Mouse (Mus musculus): ENCODE results near the gene Slc9b2. TPM values are rescaled to one million over a fixed set of nuclear protein-coding genes. Genes with fewer than 3 reads are reported as not detected.

Slc9b2 gene
- polyA plus RNA-seq, 1 experiment from 2014 or later: 0.57 TPM

- no peak for DNase-seq (ENCODE audit: low spot score)
These were observed 5.5 kb downstream of the Slc9b2 start for GRCm38 (mm10) chr3:135312916-135313491.

GRCm38 (mm10) chr3:135313727-135314126 is 6.2 kb downstream of the Slc9b2 start:
- DNase-seq (ENCODE audit: low spot score): no peak

- DNase-seq (ENCODE audit: low spot score): no peak
These were observed 7.3 kb downstream of the Slc9b2 start for GRCm38 (mm10) chr3:135314811-135315210.

GRCm38 (mm10) chr3:135315720-135316425 is 8.4 kb downstream of the Slc9b2 start:
- DNase-seq (ENCODE audit: low spot score): no peak

- no peak for DNase-seq (ENCODE audit: low spot score)
These were observed 10.8 kb downstream of the Slc9b2 start for GRCm38 (mm10) chr3:135318331-135318730.

GRCm38 (mm10) chr3:135324354-135324753 is 16.9 kb downstream of the Slc9b2 start:
- no peak for DNase-seq (ENCODE audit: low spot score)

- no peak for DNase-seq (ENCODE audit: low spot score)
These were observed 19.7 kb downstream of the Slc9b2 start for GRCm38 (mm10) chr3:135327176-135327575.

GRCm38 (mm10) chr3:135327601-135328000 is 20.1 kb downstream of the Slc9b2 start:
- peak; percentile 40 for DNase-seq (ENCODE audit: low spot score)

GRCm38 (mm10) chr3:135328560-135328959 is 21.1 kb downstream of the Slc9b2 start:
- DNase-seq (ENCODE audit: low spot score): peak; percentile 80

GRCm38 (mm10) chr3:135332691-135333090 is 25.2 kb downstream of the Slc9b2 start:
- no peak for DNase-seq (ENCODE audit: low spot score)

- DNase-seq (ENCODE audit: low spot score): no peak
These were observed 26.3 kb downstream of the Slc9b2 start for GRCm38 (mm10) chr3:135333763-135334162.

GRCm38 (mm10) chr3:135347739-135348264 is 40.3 kb downstream of the Slc9b2 start, which contains the start of gene Slc9b1:
Gene Slc9b1 (plus strand): TSS chr3:135348029.
- DNase-seq (ENCODE audit: low spot score): no peak

GRCm38 (mm10) chr3:135349022-135349421 is 41.5 kb downstream of the Slc9b2 start:
- no peak for DNase-seq (ENCODE audit: low spot score)

- no peak for DNase-seq (ENCODE audit: low spot score)
These were observed 44.4 kb downstream of the Slc9b2 start for GRCm38 (mm10) chr3:135351857-135352256.

- DNase-seq (ENCODE audit: low spot score): no peak
These were observed 49.9 kb downstream of the Slc9b2 start for GRCm38 (mm10) chr3:135357394-135357793.

GRCm38 (mm10) chr3:135375836-135376235 is 68.3 kb downstream of the Slc9b2 start:
- DNase-seq (ENCODE audit: low spot score): no peak

GRCm38 (mm10) chr3:135377445-135377844 is 69.9 kb downstream of the Slc9b2 start:
- peak; percentile 31 for DNase-seq (ENCODE audit: low spot score)

GRCm38 (mm10) chr3:135379868-135380267 is 72.4 kb downstream of the Slc9b2 start:
- DNase-seq (ENCODE audit: low spot score): no peak

GRCm38 (mm10) chr3:135393186-135393585 is 85.7 kb downstream of the Slc9b2 start:
- DNase-seq (ENCODE audit: low spot score): no peak

Data from thymus, postnatal 0 days (tissue).